Mouse (Mus musculus): ENCODE data around the gene Adam25. TPM values are rescaled to one million over a fixed set of nuclear protein-coding genes. Genes with fewer than 3 reads are reported as not detected.
"Not testable (repeated sequence)": the region's sequence is repeated elsewhere in the genome, so short reads cannot be mapped to it uniquely, and the experiment has no call there.

Gene Adam25
- total RNA-seq (2021): not detected
- long read RNA-seq, experiment 1: 0 reads
- long read RNA-seq, experiment 2: 0 reads

DNA sequence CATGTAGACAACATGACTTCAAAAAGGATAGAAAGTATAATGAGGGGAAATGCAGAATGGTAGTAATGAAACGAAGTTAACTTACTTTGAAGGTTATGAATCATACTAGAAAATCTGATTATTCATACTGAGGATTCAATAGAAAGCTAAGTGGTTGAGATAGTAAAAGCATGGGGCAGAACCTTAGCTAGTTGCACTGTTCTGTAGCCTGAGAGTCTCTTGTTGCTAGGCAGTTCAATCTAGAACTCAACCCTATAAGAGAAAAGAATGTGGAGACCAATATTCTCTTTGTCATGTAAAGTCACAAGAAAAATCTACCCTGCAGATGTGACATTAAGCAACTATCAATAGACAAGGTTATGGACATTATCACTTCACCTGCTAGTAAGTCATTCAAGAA lies at the start of gene Adam25:
TSS of gene Adam25 (plus strand) at position 301 of the 400 bp plus-strand sequence.
- DNase-seq (ENCODE audit: low spot score in 2 of 2): not testable (repeated sequence)

DNA sequence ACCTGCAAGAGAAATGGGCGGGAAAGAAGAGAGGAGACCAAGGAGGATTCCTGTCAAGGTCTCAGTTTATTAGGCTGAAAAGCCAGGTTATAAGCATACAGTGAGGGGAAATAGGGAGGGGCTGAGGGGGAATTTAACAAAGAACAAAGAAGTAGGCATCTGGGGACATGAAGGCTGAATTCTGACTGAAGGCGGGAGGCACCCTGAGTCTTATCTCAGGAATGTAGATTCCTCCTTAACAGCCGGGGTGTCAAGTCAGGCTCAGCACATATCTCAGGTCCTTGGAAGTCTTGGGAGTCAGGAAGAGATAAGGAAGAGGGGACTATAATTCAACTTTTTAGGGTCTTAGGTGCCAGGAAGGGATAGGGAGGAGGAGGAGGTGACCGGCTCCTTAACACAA lies 36.6 kb upstream of the Adam25 start:
- not testable (repeated sequence) for DNase-seq (ENCODE audit: low spot score in 2 of 2)

DNA sequence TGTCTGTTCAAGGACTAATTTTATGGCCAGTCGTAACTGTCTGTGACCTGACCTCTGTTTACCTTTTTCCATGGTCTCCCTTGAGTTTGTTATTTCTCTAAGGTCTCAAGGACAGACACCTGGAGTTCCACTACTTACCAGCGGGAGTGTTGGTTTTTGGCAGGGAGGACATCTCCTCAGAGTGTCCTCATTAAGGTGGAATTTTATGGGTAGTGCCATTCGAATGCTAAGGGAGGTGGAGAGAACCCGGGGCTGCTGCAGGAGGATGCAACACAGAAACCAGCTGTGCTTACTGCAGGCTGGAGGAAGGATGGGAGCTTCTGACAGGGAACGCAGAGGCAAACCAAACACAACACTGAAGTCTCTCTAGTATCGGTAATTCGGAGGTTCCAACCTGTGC lies 36.0 kb upstream of the Adam25 start:
- DNase-seq (ENCODE audit: low spot score in 2 of 2): no peak

DNA sequence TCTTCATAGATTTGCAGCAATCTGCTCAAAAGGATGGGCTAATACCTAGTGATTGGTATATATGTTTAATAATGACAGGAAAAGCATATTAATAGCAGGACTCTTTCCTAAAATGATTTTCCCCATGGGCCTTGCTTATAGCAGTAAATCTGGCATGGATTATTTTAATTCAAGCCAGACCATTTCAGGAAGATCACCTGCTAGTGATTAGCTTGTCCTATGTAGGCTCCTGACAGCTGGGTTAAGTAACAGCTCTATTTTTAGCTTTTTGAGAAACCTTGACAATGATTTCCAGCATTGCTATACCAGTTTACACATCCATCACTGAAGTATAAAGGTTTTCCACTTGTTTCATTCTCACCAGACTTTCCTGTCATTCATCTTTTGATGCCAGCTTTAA lies 31.3 kb downstream of the Adam25 start:
- no peak for DNase-seq (ENCODE audit: low spot score in 2 of 2)

DNA sequence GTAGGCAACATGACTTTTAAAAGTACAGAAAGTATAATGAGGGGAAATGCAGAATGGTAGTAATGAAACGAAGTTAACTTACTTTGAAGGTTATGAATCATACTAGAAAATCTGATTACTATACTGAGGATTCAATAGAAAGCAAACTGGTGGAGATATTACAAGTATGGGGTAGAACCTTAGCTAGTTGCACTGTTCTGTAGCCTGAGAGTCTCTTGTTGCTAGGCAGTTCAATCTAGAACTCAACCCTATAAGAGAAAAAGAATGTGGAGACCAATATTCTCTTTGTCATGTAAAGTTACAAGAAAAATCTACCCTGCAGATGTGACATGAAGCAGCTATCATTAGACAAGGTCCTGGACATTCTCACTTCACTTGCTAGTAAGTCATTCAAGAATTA lies 41.0 kb downstream of the Adam25 start, which contains the start of gene Adam20:
TSS of gene Adam20 (plus strand) at position 301 of the 400 bp plus-strand sequence.
- DNase-seq (ENCODE audit: low spot score in 2 of 2): not testable (repeated sequence)

DNA sequence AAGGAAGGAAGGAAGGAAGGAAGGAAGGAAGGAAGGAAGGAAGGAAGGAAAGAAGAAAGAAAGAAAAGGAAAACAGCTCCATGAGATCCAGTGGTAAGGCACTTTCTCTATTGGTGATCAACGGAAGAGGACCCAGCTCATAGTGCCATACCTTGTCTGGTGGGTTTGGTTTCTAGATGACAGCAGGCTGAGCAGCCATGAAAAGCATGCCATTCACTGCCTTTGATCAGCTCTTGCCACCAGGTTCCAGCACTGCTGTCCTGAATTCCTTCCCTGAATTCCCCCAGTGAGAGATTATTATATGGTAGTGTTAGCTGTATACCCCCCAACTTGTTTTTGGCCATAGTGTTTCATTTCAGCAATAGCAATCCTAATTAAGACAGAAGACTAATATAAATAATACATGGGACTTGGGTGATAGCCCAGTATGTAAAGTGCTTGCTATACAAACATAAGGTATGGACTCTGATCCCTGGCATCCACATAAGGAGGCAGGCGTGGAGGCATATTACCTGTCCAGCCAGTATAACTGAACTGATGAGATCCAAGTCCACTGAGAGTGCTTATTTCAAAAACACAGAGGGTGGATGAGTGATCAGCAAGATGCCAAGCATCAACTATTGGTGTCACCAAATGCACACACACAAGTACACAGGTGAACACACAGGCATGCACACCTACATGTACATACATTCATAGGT lies 51.5 kb downstream of the Adam25 start:
- no peak for DNase-seq (ENCODE audit: low spot score in 2 of 2)

Other genes with a start within 250 kb of the Adam25 start
- gene Adam24, start 77.1 kb upstream of the Adam25 start, total RNA-seq (2021): not detected
- gene Adam20, start 41.1 kb downstream of the Adam25 start, total RNA-seq (2021): not detected
- not detected for gene Adam39, start 70.8 kb downstream of the Adam25 start, total RNA-seq (2021)

Measured in left cerebral cortex, adult 18-20 months (tissue).